Mouse (Mus musculus) adrenal gland, postnatal 25 days (tissue): ENCODE measurements around the gene Carm1. TPM values are rescaled to one million over a fixed set of nuclear protein-coding genes. Genes with fewer than 3 reads are reported as not detected.
A peak's percentile ranks its signal among the peaks of the same experiment; 100 is the strongest.
"Not testable (repeated sequence)": the region's sequence is repeated elsewhere in the genome, so short reads cannot be mapped to it uniquely, and the experiment has no call there.

Experiments
- DNase-seq: peaks from one replicate; pipeline ENCODE4 v3.0.0; 2021; ENCODE audit warnings: mixed read lengths
- total RNA-seq: library from RNA; stranded (reverse); gene quantifications from 2 replicates; pipeline ENCODE4 v1.2.3, GENCODE M21; 2021

The Carm1 gene
- total RNA-seq, 1 experiment from 2014 or later = 54.0 TPM

GRCm38 (mm10) chr9:21537009-21537408, 9.7 kb upstream of the Carm1 start:
- no peak for DNase-seq

GRCm38 (mm10) chr9:21539981-21540753, 6.5 kb upstream of the Carm1 start:
- no peak for DNase-seq

GRCm38 (mm10) chr9:21542001-21542400, 4.7 kb upstream of the Carm1 start:
- not testable (repeated sequence) for DNase-seq

GRCm38 (mm10) chr9:21545351-21545915, 1.3 kb upstream of the Carm1 start:
- DNase-seq = no peak

GRCm38 (mm10) chr9:21545916-21546788, 542 bp upstream of the Carm1 start:
- peak; percentile 100 for DNase-seq

DNA sequence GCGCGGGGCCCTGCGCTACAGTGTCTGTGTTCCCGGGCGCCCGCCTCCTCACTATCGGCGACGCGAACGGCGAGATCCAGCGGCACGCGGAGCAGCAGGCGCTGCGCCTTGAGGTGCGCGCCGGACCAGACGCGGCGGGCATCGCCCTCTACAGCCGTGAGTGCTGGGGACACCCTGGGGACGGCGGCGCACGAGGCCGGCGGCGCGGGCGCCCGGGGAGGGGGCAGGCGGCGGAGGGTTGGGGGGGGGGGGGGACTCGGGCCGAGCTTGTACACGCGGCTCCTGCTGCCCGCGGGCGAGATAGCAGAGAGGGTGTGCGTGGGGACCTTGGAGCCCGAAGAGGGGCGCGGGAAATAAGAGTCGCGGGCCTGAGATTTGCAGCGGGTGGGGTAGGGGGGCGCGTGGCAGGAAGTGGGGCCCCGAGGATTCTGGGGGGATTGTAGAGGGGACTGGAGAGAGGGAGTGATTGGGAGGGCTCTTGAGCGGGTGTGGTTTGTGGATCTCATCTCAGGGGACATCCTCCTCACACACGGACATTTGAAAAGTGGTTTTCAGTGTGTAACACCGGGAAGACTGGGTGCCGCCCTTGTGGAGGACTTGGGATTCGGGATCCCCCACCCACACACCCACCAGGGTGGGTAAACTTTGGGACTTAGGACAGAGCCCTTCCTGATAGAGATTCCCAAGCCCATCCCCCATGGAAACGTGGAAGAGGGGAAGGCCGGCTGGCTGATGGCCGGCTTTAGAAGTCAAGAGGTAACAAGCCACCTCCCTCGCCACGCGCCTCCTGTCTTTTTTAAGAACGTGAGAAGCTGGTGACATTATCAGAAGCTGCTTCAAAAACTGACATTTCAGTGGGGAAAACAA, 614 bp downstream of the Carm1 start:
- peak; percentile 19 for DNase-seq

DNA sequence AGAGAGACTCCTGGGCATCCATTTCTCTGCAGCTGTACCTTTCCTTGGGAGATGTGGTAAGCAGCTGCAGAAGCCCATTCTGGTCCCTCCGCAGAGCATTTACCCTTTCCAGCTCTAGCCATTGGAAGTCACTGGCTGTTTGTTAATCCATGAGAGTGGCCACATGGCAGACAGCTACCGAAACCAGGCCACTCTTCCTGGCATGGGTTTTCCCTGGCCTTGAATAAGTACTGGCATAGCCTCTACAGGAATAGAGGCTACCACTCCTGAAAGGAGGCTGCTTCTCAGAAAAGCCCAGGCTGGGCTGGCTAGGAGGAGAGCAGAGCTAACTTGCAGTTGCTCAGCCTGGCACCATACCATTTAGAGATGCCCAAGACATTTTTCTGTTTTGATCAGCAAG, 4.4 kb downstream of the Carm1 start:
- DNase-seq = no peak

DNA sequence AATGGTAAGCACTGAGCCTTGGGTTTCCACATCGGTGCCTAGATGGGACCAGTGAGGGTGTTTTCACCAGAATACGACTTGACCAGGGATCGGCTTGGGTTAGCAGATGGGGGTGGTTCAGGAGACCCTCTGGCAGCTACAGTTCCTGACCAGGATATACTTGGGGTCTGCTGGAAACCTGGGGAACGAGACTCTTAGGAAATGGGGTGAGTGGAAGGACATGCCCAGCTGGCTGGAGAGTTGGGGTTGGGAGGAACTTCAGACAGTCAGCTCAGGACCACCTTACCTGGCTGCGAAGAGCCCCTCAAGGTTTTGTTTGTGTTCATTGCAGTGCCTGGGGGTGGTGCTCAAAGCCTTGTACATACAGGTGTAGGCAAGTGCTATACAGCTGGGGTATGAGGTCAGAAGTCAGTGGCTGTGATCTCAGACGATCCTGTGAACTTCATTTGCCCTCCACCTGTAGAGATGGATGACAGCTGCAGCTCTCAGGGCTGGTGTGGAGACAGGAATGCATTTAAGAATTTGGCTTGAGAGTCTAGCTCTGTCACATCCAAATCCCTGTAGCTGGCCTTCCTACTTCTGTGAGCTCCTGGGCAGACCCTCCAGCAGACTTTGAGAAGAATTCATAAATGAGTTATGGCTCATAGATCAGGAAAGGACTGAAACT, 7.0 kb downstream of the Carm1 start:
- DNase-seq = no peak

DNA sequence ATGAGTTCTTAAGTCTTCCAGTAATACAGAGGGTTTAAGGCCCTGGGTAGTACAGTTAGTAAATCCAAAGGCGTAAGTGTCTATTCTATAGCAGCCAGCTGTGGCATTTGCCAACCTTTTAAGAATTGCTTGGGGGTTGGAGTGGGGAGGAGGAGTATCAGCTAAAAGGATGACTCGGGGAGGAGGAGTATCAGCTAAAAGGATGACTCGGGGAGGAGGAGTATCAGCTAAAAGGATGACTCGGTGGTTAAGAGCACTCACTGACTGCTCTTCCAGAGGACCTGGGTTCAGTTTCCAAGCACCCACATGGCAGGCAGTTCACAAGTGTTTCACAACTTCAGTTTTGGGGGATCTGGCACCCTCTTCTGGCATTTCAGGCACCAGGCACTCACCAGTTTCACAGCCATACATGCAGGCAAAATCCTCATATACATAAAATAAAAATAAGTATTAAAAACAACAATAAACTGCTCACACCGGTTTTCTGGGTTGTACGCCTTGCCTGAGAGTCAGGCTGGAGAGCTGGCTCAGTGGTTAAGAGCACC, 8.6 kb downstream of the Carm1 start:
- no peak for DNase-seq

DNA sequence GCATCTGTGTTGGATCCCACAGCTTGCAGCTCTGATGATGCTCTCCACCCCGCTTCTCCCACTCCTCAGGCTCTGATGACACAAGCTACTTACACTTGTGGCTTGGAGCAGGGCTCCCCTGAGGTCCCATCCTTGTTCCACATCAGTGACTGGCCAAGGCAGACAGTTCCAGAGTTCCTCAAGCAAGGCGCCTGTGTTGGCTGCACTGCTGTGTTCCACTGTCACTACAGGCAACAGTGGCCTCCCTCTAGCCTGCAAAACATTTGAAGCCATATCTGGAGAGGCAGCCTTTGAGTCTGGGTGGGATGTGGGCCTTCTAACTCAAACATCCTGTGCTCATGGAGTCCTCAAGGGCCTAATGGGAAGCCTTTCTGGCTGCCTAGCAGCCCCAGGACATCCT, 10.3 kb downstream of the Carm1 start:
- no peak for DNase-seq

DNA sequence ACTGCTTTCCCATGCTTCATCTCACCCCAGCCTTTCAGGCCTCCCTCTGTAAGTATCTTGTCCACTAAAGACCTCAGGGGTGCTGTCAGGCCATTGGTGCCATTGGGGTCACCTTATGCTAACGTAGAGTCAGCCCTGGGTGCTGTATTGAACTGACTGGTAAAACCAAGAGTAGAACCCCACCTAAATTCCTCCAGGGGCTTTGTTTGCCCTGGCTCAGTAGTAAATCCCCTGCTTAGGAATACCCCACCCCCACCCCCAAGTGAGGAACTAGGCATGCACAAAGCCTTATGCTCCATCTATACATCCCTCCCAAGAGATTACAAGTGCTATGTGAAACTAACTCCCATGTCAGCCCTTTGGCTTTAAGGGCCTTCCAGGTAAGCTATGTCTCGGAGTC, 10.9 kb downstream of the Carm1 start:
- no peak for DNase-seq

GRCm38 (mm10) chr9:21558366-21558765, 11.7 kb downstream of the Carm1 start:
- DNase-seq = peak; percentile 31

GRCm38 (mm10) chr9:21559151-21559550, 12.5 kb downstream of the Carm1 start:
- DNase-seq = no peak

GRCm38 (mm10) chr9:21564420-21564819, 17.7 kb downstream of the Carm1 start:
- DNase-seq = no peak

GRCm38 (mm10) chr9:21565004-21565586, 18.4 kb downstream of the Carm1 start:
- no peak for DNase-seq

DNA sequence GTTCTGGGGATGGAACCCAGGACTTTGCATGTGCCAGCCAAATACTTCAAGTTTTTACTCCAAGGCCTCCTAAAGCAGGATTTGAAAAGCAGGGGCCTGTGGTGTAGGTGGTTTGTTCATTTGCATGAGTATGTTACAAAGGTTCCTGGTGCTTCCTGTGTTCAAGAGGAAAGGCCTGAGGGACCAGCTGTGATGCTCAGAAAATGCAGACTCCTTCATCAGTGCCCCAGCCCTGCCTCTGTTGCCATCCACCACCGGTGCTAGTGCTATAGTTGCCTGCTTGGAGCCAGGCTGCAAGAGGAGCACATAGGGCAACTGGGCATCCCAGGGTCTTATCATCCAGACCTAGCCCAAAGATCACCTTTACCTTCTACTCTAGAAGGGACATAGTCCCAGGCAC, 19.8 kb downstream of the Carm1 start:
- no peak for DNase-seq

DNA sequence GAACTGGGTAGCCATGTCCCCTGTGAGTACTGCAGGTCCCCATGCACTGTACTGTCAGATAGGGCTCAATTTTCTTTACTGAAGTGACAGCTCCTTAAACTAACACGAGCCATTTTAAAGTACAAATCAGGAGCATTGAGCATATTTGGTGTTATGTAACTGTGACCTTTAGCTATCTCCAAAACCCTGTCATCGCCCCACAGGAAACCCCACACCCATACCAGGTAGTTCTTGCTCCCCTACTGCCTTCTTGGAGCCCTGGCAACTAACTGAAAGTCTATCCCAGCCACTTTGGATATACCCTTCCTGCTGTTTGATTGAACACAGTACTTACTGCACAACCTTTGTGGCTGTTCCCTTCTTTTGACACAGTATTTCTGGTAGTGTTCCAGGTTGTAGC, 20.4 kb downstream of the Carm1 start:
- DNase-seq = no peak

GRCm38 (mm10) chr9:21568657-21569255, 22.1 kb downstream of the Carm1 start:
- no peak for DNase-seq

GRCm38 (mm10) chr9:21574012-21574801, 27.5 kb downstream of the Carm1 start:
- DNase-seq = no peak

DNA sequence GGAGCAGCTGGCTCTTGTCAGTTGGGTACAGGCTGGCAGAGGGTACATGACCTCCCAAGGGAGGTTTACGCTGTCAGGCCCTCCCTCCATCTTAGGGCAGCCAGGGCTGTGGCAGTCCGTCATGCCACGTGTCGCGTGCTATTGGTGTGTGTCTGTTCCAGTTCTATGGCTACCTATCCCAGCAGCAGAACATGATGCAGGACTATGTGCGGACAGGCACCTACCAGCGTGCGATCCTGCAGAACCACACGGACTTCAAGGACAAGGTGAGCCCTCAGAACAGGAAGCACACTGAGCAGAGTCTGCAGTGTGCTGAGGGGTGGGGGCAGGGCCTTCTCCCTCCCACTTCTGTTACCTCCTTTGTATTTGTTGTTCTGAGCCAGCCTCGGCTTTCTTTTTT, 28.6 kb downstream of the Carm1 start:
- DNase-seq = no peak
